Mouse (Mus musculus) adrenal gland, postnatal 14 days (tissue): ENCODE data around the gene Rarg. TPM values are rescaled to one million over a fixed set of nuclear protein-coding genes. Genes with fewer than 3 reads are reported as not detected.
"Not testable (repeated sequence)": the region's sequence is repeated elsewhere in the genome, so short reads cannot be mapped to it uniquely, and the experiment has no call there.

Source experiments
- DNase-seq: peaks from one replicate; pipeline ENCODE4 v3.0.0; 2021; ENCODE audit warnings: mixed read lengths
- total RNA-seq: library from RNA; stranded (reverse); gene quantifications from 2 replicates; pipeline ENCODE4 v1.2.3, GENCODE M21; 2021

Gene Rarg
- total RNA-seq, 1 experiment from 2014 or later: 25.5 TPM

GRCm38 (mm10) chr15:102238543-102239259 is 18.6 kb downstream of the Rarg start:
- no peak for DNase-seq

DNA sequence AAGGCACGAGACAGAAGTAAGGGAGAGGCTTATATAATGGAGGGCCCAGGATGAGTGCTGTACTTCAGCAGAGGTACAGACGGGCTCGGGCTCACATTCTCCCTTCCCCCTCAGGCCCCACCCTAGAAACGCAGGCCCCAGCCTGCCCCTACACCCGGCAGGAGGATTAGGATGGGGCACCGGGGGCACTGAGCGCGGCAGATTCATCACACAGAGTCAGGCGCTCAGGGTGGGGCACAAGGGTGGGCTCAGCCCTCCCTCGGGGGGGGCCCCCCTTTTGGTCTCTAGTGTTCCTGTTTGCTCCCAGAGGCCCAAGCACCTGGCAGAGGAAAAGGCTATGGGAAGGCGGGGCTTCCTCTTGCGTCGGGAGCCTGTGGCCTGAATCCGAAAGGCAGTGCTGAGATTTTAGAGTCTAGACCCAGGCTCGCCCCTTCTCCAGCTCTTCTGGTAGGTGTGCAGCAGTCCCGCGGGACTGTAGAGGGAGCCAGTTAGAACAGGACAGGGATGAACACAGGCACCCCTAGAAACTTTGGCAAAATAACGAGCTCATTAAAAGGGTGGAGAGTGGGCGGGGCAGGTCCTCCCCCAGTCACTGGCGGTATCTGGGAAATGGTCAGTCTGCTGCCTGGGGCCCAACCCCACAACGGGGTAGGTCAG is 21.8 kb downstream of the Rarg start:
- DNase-seq: no peak

DNA sequence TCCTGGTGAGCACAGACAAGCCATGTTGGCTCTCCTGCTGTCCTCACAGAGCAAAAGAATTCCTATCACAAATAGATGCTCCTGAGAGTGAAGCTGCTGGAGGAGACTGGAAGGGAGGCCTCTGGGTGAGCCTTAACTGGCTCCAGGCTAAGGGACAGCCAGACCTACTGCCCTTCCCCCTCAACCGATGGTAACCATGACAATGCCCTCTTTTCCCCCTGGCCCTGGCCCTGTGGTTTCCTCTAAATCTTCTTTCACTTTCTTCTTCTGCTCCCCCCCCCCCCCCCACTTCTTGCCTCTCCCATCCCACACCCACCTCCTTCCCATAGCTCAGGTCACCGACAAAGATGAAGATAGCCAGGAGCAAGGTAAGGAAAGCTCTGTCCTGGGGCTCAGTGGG is 23.4 kb downstream of the Rarg start:
- DNase-seq: no peak

DNA sequence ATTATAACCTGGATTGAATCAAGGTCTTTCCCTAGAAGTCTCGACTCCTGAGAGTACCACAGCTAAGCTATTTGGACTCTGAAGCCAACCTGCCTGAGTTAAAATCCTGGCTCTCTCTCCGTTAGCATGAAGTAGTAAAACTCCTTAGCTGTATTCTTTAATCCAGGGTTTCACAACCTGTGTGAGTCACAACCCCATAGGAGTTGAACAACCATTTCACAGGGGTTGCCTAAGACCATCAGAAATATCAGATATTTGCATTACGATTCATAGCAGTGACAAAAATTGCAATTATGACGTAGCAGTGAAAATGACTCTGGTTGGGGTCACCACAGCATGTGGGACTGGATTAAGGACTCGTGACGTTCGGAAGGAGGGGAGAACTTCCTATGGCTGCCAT is 24.6 kb downstream of the Rarg start:
- DNase-seq: no peak

DNA sequence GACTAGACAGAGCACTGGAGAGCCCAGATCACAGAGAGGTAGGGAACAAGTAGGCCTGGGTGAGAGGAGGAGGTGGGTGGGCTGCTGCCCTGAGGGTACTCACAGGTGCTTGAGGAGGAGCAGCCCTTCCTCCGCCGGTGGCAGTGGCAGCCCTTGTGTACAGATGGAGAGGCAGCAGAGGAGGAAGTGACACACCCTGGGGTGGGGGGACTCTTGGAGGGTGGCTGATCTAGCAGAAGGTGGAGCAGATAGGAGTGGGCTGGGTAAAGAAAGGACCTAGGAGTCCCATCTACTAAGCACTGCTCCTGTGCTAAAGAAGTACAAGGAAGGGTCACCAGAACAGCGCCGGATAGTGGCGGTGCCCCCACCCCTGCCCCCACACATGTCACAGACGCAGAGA is 25.6 kb downstream of the Rarg start, which contains the start of gene Itgb7:
Itgb7 (minus strand) TSS at position 197 of the 400 bp plus-strand sequence.
- no peak for DNase-seq

DNA sequence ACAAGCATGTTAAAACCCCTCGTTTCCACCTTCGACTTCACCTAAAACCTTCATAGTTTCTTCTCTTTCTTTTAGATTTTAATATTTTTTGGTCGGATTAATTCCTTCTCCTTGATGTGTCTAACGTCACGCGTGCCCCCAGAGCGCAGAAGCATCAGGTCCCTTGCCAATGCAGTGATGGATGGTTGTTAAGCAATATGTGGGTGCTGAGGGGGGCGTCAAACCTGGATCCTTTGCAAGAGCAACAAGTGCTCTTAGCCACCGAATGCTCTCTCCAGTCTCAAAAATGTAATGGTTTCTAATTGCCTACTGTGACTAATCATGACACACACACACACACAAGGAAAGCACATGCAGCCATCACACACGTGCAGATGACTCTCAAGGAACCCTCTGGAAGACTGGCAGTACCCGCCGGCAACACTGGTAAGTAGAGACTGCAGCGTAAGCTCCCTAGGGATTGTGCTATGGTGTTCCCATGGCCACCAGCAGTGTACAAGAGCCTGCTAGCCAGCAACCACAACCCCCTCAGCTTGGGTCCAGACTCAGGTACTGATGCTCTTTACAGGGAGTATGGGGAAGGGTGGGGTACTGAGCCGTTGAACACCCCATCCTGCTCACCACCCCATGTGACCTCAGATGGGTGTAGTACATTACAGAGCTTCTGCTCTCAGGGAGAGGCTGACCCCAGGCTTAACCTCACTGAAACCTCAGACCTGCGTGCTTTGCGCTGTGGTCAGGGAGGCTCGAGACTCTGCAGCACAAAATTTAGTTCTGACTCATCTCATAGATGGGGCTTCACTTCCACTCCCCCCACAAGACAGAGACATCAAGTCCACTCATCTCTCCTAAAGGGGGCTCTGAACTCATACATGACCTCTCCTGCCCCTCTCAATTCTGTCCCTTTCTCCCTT is 26.7 kb downstream of the Rarg start:
- no peak for DNase-seq

- not testable (repeated sequence) for DNase-seq
Measured at GRCm38 (mm10) chr15:102225619-102226018, 31.7 kb downstream of the Rarg start.

GRCm38 (mm10) chr15:102224992-102225617 is 32.2 kb downstream of the Rarg start:
- peak; percentile 33 for DNase-seq

GRCm38 (mm10) chr15:102224186-102224991 is 32.9 kb downstream of the Rarg start:
- DNase-seq: peak; percentile 90

DNA sequence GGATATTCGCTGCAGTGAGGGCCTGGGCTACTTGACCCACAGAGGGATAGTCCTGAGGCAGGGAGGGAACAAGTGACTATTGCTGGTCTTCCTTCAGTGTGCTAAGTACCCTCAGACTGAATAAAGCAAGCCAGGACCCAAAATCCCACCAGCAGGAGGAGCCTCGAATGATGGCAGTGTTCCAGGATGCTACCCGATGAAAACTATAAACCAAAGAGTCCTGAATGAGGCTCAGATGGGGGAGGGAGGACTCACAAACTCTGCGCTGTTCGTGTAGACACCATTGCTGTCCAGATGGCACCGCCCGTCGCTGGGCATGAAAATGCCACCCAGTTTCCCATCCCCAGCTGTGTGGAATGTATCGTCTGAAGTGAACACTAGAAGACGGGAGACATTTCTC is 34.9 kb downstream of the Rarg start:
- DNase-seq: no peak

- no peak for DNase-seq
Measured at GRCm38 (mm10) chr15:102217325-102217724, 40.0 kb downstream of the Rarg start.

GRCm38 (mm10) chr15:102216459-102217228 is 40.7 kb downstream of the Rarg start:
- no peak for DNase-seq

- DNase-seq: no peak
Measured at GRCm38 (mm10) chr15:102215624-102216023, 41.7 kb downstream of the Rarg start.

- DNase-seq: no peak
Measured at GRCm38 (mm10) chr15:102214132-102214531, 43.2 kb downstream of the Rarg start.

DNA sequence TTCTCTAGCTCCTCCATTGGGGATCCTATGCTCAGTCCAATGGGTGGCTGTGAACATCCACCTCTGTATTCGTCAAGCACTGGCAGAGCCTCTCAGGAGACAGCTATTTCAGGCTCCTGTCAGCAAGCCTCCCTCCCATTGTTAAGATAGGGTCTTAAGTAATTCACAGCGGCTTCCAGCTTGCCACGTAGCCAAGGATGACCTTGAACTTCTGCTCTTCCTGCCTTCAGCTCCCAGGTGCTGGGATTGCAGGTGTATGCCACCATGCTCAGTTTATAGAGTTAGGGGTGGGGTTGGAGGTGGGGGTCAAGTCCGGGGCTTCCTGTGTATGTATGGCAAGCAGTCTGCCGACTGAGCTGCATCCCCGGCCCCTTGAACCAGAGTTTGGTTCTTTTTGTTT is 45.4 kb downstream of the Rarg start:
- DNase-seq: no peak

- DNase-seq: peak; percentile 26
Measured at GRCm38 (mm10) chr15:102210816-102211215, 46.5 kb downstream of the Rarg start.

DNA sequence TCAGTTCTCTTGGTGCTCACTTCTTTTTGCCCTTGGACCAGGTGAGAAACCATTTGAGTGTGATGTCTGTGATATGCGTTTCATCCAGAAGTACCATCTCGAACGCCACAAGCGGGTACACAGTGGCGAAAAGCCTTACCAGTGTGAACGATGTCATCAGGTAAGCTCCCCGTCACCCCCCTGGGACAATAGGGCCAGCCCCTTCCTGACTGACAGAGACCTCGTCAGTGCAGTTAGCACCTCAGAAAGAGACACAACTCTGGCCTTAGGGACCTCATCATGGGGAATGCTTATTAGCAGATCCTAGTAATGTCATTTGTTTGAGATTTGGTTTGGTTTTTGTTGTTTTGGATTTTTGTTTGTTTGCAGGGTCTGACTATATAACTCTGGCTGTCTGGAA is 48.2 kb downstream of the Rarg start:
- no peak for DNase-seq

- no peak for DNase-seq
Measured at GRCm38 (mm10) chr15:102208092-102208561, 49.2 kb downstream of the Rarg start.

DNA sequence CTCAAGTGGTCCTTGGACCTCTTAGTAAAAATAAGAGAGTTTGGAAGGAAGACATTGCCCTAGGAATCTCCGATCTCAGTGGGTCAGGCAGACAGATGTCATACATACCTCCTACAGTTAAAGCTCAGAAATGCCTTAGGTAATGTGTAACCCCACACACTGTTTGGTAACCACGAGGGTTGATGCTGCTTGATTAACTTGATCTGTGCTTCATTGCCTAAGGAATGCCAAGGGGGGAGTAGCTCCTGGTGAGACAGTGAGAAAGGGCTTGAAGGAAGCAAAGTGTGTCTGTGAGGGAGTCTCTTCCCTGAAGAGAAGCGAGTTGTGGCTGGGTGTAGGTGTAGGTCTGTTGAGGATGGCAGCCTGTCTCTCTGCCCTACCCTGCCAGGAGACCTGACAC is 50.0 kb downstream of the Rarg start:
- no peak for DNase-seq

- peak; percentile 30 for DNase-seq
Measured at GRCm38 (mm10) chr15:102205779-102206178, 51.5 kb downstream of the Rarg start.
